Mouse (Mus musculus): Measurements from ENCODE around the gene Foxp1.

Gene Foxp1

GRCm38 (mm10) chr6:99439878-99440361 lies 82.6 kb downstream of the Foxp1 start:
- no peak for DNase-seq (ENCODE audit: low read depth)

GRCm38 (mm10) chr6:99439214-99439877 lies 83.2 kb downstream of the Foxp1 start:
- no peak for DNase-seq (ENCODE audit: low read depth)

DNA sequence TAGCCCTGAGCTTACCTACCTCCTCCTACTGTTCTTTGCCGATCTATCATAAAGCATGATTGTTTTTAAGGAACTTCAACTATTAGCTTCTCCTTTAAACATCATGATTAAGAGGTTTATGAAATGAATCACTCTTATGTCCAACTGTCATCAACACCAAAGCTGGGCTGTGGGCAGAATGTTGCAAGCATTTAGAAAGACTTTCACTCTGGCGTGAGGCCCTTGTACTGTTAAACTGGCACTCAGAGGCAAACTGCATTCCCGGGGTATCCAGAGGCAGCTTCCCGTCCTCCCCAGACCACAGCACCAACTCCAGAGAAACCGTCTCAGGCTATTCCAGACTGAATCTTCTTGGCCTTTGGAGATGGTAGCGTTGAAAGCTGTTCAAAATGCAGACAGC lies 86.2 kb downstream of the Foxp1 start:
- no peak for DNase-seq (ENCODE audit: low read depth)

DNA sequence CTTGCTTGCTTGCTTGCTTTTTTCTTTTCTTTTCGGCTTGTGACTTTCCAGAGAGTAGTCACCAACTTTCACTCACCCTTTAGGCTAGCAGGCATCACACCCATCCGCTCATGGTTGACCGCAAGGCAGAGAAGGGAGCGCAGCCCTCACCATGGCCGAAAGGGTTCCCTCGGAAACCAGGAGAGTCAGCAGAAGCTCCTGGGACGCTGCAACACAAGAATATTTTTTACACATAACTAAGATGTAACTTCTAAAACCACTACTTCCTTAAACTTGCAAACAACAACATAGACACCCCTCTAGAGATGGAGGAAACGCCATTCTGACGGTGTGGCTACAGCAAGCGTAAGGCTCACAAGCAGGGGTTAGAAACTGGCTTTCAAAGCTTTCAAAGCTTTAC lies 87.4 kb downstream of the Foxp1 start:
- peak; percentile 67 for DNase-seq (ENCODE audit: low read depth)

DNA sequence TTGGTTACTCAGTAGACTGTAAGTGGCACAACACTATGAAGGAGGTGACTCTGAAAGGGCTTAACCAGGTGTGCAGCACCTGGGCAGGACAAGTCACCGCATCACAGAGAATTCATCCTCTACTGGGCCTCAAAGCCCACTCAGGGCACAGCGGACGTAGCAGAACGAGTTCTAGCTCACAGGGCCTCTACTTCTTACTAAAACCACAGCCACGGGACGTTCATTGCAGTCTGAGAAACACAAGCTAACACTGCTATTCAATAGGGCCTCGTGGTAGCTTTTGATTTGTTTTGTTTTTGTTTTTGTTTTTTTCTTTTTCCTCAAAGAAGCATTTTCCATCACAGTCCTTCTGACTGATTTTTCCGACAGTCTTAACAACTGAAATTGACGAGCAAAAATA lies 89.5 kb downstream of the Foxp1 start:
- peak; percentile 78 for DNase-seq (ENCODE audit: low read depth)

DNA sequence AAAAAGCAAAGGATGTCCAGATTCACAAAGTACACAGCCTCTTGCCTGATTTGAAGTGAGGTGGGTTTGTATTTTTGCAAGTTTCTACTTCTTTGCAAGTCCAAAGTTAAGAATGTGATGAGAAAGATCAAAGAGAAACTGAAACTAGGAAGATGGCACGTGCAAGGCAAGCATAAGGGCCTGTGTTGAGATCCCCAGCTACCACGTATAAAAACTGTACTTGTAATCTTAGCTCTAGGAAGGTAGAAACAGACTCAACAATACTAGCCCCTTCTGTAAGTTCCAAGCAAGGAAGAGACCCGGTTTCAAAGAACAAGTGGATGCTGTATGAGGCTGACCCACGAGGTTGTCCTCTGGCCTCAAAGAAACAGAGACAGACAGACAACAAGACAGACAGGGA lies 90.6 kb downstream of the Foxp1 start:
- peak; percentile 78 for DNase-seq (ENCODE audit: low read depth)

- no peak for DNase-seq (ENCODE audit: low read depth)
These were observed 92.0 kb downstream of the Foxp1 start for GRCm38 (mm10) chr6:99430560-99430959.

DNA sequence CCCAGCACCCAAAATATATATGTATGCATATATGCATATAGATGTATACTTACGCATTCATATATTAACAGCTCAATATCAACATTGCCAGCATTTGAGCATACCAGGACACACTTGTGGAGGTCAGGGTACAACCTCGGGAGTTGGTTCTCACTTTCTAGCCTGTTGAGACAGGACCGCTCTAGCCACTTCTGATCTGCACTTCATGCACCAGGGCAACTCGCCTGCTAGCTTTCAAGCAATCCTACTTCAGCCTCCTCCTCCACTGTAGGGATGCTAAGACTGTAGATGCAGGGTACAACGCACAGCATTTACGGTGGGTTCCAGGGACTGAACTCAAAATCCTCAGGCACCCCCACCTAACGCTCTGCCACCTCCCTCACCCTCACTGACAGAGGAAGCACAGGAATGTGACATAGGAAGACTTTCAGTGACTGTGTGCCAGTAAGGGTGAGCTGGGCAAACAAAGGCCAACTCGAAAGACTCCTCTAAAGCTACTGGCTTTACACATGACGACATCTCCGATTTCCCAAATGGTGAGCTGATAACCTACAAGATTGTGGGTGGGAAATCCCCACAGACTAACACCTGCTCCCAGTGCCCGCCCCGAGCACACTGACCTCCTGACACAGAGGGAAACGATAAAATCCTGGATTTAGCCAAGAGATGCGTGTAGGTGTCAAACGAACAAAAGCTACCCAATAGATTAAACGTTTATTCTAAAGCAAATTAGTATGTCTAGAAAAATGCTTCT lies 93.0 kb downstream of the Foxp1 start:
- peak; percentile 55 for DNase-seq (ENCODE audit: low read depth)

DNA sequence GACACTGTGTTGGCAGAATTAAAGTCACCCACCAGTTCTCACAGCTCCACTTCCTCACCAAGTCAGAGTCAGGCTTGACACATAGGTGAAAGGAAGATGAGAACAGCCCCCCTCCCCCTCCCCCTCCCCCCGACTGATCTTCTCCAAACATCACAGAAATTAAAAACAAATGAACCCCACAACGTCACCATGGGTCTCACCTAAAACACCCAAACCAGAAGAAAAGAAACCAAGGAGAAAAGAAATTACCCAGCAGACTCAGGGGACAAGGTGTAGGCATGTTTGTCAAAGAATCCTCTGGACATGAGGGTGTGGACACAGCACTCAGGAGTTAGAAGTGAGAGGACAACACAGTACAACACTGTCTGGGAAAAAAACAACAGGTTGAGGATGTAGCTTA lies 93.6 kb downstream of the Foxp1 start:
- peak; percentile 67 for DNase-seq (ENCODE audit: low read depth)

GRCm38 (mm10) chr6:99427301-99427700 lies 95.2 kb downstream of the Foxp1 start:
- DNase-seq (ENCODE audit: low read depth): no peak

- no peak for DNase-seq (ENCODE audit: low read depth)
These were observed 97.5 kb downstream of the Foxp1 start for GRCm38 (mm10) chr6:99425044-99425443.

DNA sequence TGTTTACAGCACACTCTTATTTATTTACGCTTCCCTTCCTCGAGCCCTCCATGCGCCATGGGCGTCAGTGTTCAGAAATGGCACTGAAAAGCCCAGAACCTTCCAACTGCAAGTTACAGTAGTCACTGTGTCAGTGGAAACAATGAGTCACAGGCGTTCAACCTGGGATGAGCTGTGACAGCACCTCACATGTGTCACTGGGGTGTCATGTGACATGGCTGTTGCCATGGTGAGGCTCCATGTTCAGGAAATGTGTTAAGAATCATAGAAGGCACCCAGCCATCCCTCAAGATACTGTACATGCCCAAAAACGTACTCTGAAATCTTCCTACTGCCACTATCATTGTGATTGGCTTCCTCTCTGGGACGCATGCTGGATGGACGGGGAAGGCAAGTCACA lies 101.9 kb downstream of the Foxp1 start:
- peak; percentile 80 for DNase-seq (ENCODE audit: low read depth)

- DNase-seq (ENCODE audit: low read depth): no peak
These were observed 109.9 kb downstream of the Foxp1 start for GRCm38 (mm10) chr6:99412598-99412997.

- DNase-seq (ENCODE audit: low read depth): no peak
These were observed 112.9 kb downstream of the Foxp1 start for GRCm38 (mm10) chr6:99409602-99410001.

GRCm38 (mm10) chr6:99408880-99409279 lies 113.6 kb downstream of the Foxp1 start:
- DNase-seq (ENCODE audit: low read depth): no peak

DNA sequence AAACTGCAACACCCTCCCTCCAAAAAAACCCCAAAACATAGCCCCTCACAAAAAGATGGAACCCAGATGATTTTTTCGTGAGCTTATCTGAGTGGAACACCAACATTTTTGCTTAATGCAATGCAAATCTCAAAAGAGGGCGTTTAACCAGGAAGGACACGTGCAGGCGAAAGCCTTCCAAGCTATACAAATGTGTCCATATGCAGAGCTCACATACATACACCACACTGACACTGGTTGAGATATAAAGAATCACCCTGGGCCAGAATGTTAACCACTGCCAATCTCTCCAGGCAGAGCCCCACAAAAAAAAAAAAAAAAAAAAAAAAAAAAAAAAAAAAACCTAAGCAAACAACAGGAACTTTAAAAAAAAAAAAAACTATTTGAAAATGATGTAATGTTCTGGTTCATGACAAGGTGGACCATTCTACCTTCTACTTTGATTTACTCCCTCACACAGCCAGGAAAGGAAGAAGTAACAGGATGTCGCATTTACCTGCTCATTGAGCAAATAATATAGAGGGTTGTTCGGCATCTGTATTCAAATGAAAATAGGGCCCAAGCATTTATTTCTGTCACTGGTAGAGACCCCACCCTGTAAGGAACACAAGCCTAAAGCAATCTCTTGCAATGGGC lies 118.6 kb downstream of the Foxp1 start:
- DNase-seq (ENCODE audit: low read depth): peak; percentile 49

GRCm38 (mm10) chr6:99402941-99403340 lies 119.6 kb downstream of the Foxp1 start:
- no peak for DNase-seq (ENCODE audit: low read depth)

GRCm38 (mm10) chr6:99402370-99402769 lies 120.2 kb downstream of the Foxp1 start:
- DNase-seq (ENCODE audit: low read depth): no peak

DNA sequence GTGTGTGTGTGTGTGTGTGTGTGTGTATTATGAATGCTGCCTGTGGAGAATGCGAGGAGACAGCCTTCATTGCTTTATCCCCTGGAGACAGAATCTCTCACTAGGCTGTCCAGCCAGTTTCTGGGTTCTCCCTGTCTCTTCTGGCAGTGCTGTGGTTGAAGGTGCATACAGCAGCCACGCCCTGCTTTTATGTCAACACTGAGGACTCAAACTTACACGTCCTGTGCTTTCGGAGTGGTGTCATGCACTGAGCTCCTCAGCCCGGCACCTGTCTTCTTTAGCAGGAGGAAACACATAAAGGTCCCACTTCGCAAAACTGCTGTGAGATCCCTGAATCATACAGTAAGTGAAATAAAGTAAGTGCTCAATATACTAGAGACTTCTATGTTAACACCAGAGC lies 120.7 kb downstream of the Foxp1 start:
- peak; percentile 69 for DNase-seq (ENCODE audit: low read depth)

DNA sequence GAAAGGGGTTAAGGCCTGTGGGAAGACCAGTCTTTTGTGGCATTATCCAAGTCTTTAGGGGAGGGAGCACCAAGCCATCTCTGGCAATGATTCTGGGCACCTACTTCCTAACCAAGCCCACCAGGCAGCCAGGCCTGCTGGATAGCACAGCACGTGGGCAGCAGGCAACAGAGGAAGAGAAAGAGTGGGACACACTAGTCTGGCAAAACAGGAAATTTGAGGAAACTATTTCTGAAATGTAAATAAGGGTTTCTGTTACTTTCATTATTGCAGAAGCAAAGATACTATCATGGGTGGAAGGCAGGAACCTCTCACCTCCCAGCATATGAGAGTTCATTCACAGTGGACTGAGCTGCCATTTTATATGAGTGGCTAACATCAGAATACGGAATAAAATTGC lies 121.3 kb downstream of the Foxp1 start:
- DNase-seq (ENCODE audit: low read depth): no peak

DNA sequence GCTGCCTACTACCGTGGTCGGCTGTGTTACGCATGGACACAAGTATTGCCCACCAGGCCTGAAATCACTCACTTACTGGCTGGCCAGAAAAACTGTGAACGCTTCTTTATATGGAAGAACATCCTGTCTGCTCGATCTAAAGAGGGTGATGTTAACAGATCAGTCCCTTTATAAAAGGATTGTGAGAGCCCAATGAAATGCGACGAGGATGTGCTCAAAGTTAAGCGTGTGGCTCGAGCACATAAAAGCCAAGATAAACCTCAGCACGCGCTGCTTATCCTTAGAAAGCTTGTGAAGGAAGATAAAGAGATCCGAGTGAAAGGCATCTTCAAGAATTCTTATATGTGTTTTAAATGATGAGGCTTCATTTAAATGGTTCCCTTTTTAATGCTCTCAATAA lies 126.8 kb downstream of the Foxp1 start:
- DNase-seq (ENCODE audit: low read depth): no peak

GRCm38 (mm10) chr6:99394801-99395200 lies 127.7 kb downstream of the Foxp1 start:
- DNase-seq (ENCODE audit: low read depth): peak; percentile 46

DNA sequence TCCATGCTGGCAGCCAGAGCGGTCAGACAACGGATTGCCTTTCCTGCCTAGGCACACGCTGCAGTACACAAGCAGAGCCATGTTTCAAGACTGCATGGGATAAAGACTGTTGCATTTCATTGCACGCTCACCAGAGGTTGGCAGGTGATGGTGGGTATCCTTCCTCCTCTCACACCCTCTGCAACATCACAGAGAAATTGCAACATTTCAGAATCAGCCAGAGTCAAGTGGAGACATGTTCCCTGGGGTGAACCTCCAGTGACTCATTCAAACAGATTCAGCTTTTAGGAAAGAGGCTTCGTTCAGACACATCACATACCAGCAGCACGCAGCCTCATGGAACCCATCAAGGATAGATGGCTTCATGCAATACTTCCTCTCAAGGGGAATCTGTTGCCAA lies 130.0 kb downstream of the Foxp1 start:
- no peak for DNase-seq (ENCODE audit: low read depth)
